Comparison of ENCODE assay signal across 8 mouse cellular contexts in the genomic region with DNA sequence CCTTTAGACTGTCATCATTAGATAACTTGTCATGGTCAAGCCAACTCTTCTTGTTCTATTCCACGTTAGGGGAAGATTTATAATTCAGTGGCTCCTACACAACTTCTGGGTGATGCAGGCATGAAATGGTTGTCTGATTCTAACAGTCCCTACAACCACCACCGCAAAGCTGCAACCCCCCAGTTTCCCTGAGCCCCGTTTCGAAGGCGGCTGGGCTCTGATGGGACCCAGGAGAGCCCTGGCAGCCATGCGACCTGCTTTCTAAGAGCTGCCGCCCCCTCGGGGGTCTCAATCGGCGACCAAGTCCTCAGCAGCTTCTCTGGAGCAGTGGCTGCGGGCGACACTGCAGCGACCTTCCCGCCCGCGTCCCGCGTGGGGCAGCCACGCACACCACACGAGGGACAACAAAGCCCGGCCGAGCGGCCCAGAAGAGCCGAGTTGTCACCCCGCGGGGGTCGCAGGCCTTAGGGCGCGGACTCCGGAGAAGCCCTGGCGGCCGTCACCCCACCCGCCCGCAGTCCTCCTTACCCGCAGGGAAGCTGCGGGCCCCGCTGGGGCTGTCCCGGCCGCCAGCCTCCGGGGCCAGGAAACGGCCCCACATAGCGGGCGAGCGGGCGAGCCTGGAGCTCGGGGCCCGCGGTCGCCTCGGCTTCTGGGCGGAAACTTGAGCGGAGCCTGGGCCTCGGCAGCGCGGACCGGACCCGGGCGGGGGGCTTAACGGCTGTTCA. TPM values are rescaled to one million over a fixed set of nuclear protein-coding genes. Genes with fewer than 3 reads are reported as not detected.
DNase-seq lines count a peak whose midpoint lies in the region; TF ChIP-seq lines count a peak whose summit lies in the region.

No protein-coding gene starts in this region.

- H3K27ac ChIP-seq in heart, adult 2 months, result peak overlapping the region; percentile 99
- peak overlapping the region; percentile 68 for H3K27ac ChIP-seq in CH12.LX (ENCODE audit: insufficient read depth, low read depth)

- H3K4me1 ChIP-seq in heart, adult 2 months (ENCODE audit: control insufficient read depth, insufficient read depth, low read length), result peaks cover 7% of the 10 kb centered on the region
- H3K4me1 ChIP-seq in CH12.LX (ENCODE audit: control insufficient read depth in 1 of 2, insufficient read depth in 2 of 2), result peaks cover 7 to 38% of the 10 kb centered on the region in 2 experiments; a peak in 2 of 4 replicates
- H3K4me1 ChIP-seq in megakaryocyte, embryonic 14.5 days, result peaks cover 23% of the 10 kb centered on the region

- peaks cover 4% of the 10 kb centered on the region for H3K79me2 ChIP-seq in heart, adult 2 months (replicated peaks; ENCODE audit: control insufficient read depth, insufficient read depth, low read length)
- H3K79me2 ChIP-seq in CH12.LX (replicated peaks; ENCODE audit: control insufficient read depth, extremely low read depth, insufficient read depth, poor library complexity, severe bottlenecking), result peaks cover 15% of the 10 kb centered on the region

- peak overlapping the region; percentile 95 for H3K4me2 ChIP-seq in CH12.LX (ENCODE audit: insufficient read depth, low read depth, poor library complexity, severe bottlenecking)

- no peak for TF ChIP-seq EP300 in heart, adult 2 months (IDR thresholded peaks at IDR 0.05; ENCODE audit: insufficient read depth, low read depth, low read length)
- TF ChIP-seq EP300 in CH12.LX (IDR thresholded peaks at IDR 0.05; ENCODE audit: low read length), result no peak

- TF ChIP-seq RAD21 in CH12.LX (IDR thresholded peaks at IDR 0.05; ENCODE audit: low read depth, low read length), result no peak

- WGBS in heart, adult 2 months, result under 1% methylated on average over 59 of the region's 59 CpGs

- peaks cover 13% of the 10 kb centered on the region for H3K36me3 ChIP-seq in heart, adult 2 months (ENCODE audit: control insufficient read depth, insufficient read depth, low read length)
- H3K36me3 ChIP-seq in CH12.LX (replicated peaks in 1 of 2; ENCODE audit: control insufficient read depth in 1 of 2, insufficient read depth in 1 of 2, low read length in 1 of 2), result peaks cover 0 to 8% of the 10 kb centered on the region in 2 experiments
- H3K36me3 ChIP-seq in megakaryocyte, embryonic 14.5 days (replicated peaks; ENCODE audit: low read length), result no peaks in the 10 kb centered on the region

- no peak for DNase-seq in heart, adult 2 months
- no peak for DNase-seq in heart, adult 8-10 months (ENCODE audit: low spot score)
- peak; percentile 40 for DNase-seq in CH12.LX (ENCODE audit: extremely low read depth)
- peak; percentile 40 to 56 for DNase-seq in cerebellum, postnatal 4 days (ENCODE audit: low spot score in 2 of 2)
- peak; percentile 57 for DNase-seq in gastrocnemius, postnatal 10 days
- DNase-seq in layer of hippocampus, postnatal 25 days (ENCODE audit: extremely low spot score in 1 of 2, low spot score in 1 of 2), result peak; percentile 29 to 52
- DNase-seq in right cerebral cortex, postnatal 4 days, result peak; percentile 49

- in situ Hi-C loops in CH12.LX (cut with MboI; ENCODE audit: low pct_ligation_motif_present, low pct_unique_long_range_greater_than_20kb, low sequenced_read_pairs), result no loop called here

- H3K4me3 ChIP-seq in heart, adult 2 months, result peak overlapping the region; percentile 98
- H3K4me3 ChIP-seq in CH12.LX (replicated peaks in 1 of 3; ENCODE audit: low read depth in 2 of 3, low read length in 2 of 3, poor library complexity in 1 of 3), result peak overlapping the region; percentile 49 to 82 (median 72)
- peak overlapping the region; percentile 92 for H3K4me3 ChIP-seq in megakaryocyte, embryonic 14.5 days (replicated peaks)

- peak overlapping the region; percentile 100 for H3K9ac ChIP-seq in heart, adult 2 months (ENCODE audit: low read depth, low read length)
- H3K9ac ChIP-seq in CH12.LX (ENCODE audit: insufficient read depth, low read depth), result peak overlapping the region; percentile 76

- H3K9me3 ChIP-seq in CH12.LX (replicated peaks; ENCODE audit: low read length), result no peaks in the 10 kb centered on the region
- no peaks in the 10 kb centered on the region for H3K9me3 ChIP-seq in megakaryocyte, embryonic 14.5 days

- dilution Hi-C loops in CH12.LX (cut with MboI; ENCODE audit: extremely low pct_ligation_motif_present, extremely low pct_unique_long_range_greater_than_20kb, low sequenced_read_pairs), result no loop called here

- H3K27me3 ChIP-seq in heart, adult 2 months (ENCODE audit: control insufficient read depth, insufficient read depth, low read length), result no peaks in the 10 kb centered on the region
- no peaks in the 10 kb centered on the region for H3K27me3 ChIP-seq in CH12.LX (replicated peaks)
- H3K27me3 ChIP-seq in megakaryocyte, embryonic 14.5 days (replicated peaks), result peaks cover 3% of the 10 kb centered on the region

- TF ChIP-seq POLR2A in heart, adult 2 months (IDR thresholded peaks at IDR 0.05; ENCODE audit: insufficient read depth, low read depth, low read length), result no peak
- no peak for TF ChIP-seq POLR2A in CH12.LX (IDR thresholded peaks at IDR 0.05; ENCODE audit: low read depth, low read length)

- TF ChIP-seq CTCF in heart, adult 2 months (IDR thresholded peaks at IDR 0.05), result peak; percentile 23
- TF ChIP-seq CTCF in CH12.LX (conservative IDR thresholded peaks at IDR 0.05 in 1 of 2, IDR thresholded peaks at IDR 0.05 in 1 of 2; ENCODE audit: low read depth in 2 of 2, low read length in 2 of 2), result no peak

- intact Hi-C loops in heart, adult 2 months (cut with DNase I), result loop anchor here (1.0 to 2.0 kb wide), 4 partner anchors 19 to 84 kb away; no protein-coding TSS in a partner anchor

TF ChIP-seq in CH12.LX, 34 proteins besides CTCF, POLR2A, EP300 and RAD21:
- TF ChIP-seq UBTF (IDR thresholded peaks at IDR 0.05; ENCODE audit: low read depth, low read length), result peak; percentile 100
- TF ChIP-seq ELF1 (IDR thresholded peaks at IDR 0.05; ENCODE audit: low read depth, low read length), result 0 out of 2 replicates have a peak, but pooled peaks have one; percentile 7
- TF ChIP-seq MXI1 (IDR thresholded peaks at IDR 0.05; ENCODE audit: low read depth, low read length), result peak; percentile 33; the same call in 1 of the 2 replicates
- TF ChIP-seq TCF12 (IDR thresholded peaks at IDR 0.05; ENCODE audit: low read depth, low read length), result no peak; the same call in 1 of the 2 replicates
- TF ChIP-seq GABPA (IDR thresholded peaks at IDR 0.05; ENCODE audit: insufficient replicate concordance, low read depth, low read length), result no peak
- TF ChIP-seq MAX (IDR thresholded peaks at IDR 0.05; ENCODE audit: low read length), result no peak
- TF ChIP-seq SIN3A (IDR thresholded peaks at IDR 0.05; ENCODE audit: low read length), result peak; percentile 53; the same call in 1 of the 2 replicates

RNA-seq across cellular contexts. Expression of gene Cep85l, which starts 0.6 kb away (rescaled TPM):
- 10 to 100 TPM; 16.2 to 16.5 TPM for total RNA-seq in heart, adult 2 months (2021)
- 4.3 and 8.3 TPM in 2 replicates for polyA plus RNA-seq in heart, adult 2 months (2012; rRNA removed)
- total RNA-seq in heart, adult 8-10 months (2022), result 10 to 100 TPM; 13.1 to 16.0 (median 14.3) TPM
- total RNA-seq in CH12.LX (2012; rRNA removed), result 4.3 and 5.7 TPM in 2 replicates
- 4.2 and 4.3 TPM in 2 replicates for total RNA-seq in CH12.LX (2014; rRNA removed)
- polyA plus RNA-seq in CH12.LX (2012; ENCODE audit: insufficient read length, low read depth), result 4.4 and 5.0 TPM in 2 replicates
- 10 to 100 TPM; 31.6 to 32.5 TPM for total RNA-seq in gastrocnemius, postnatal 10 days (2021)
- 10 to 100 TPM; 20.6 to 24.8 TPM for total RNA-seq in layer of hippocampus, postnatal 25 days (2021)
- polyA plus RNA-seq in megakaryocyte, embryonic 14.5 days (2012; ENCODE audit: insufficient read depth, low replicate concordance), result 0.15 TPM in 1 of 2 replicates, not detected in the other

RNA-seq across cellular contexts. Expression of gene Pln, which starts 41.7 kb away (rescaled TPM):
- 1,000 to 10,000 TPM; 5,608 to 7,152 TPM for total RNA-seq in heart, adult 2 months (2021)
- polyA plus RNA-seq in heart, adult 2 months (2012; rRNA removed), result 9,883 and 19,352 TPM in 2 replicates
- 1,000 to 10,000 TPM; 7,188 to 8,681 (median 7,674) TPM for total RNA-seq in heart, adult 8-10 months (2022)
- 0.17 TPM in 1 of 2 replicates, not detected in the other for total RNA-seq in CH12.LX (2012; rRNA removed)
- not detected in 2 replicates for total RNA-seq in CH12.LX (2014; rRNA removed)
- polyA plus RNA-seq in CH12.LX (2012; ENCODE audit: insufficient read length, low read depth), result not detected in 2 replicates
- 1 to 10 TPM in 1 of 2 experiments, under 1 TPM in 1; 0.94 to 1.5 TPM for total RNA-seq in gastrocnemius, postnatal 10 days (2021)
- total RNA-seq in layer of hippocampus, postnatal 25 days (2021), result 1 to 10 TPM in 1 of 2 experiments, under 1 TPM in 1; 0.61 to 1.1 TPM
- not detected in 2 replicates for polyA plus RNA-seq in megakaryocyte, embryonic 14.5 days (2012; ENCODE audit: insufficient read depth, low replicate concordance)

Comparison
In these comparisons a context has a peak if more than half of its experiments do, and no peak if none do; other contexts are left out.
1. DNase-seq: peak in CH12.LX (single experiment), cerebellum, postnatal 4 days (2 of 2), gastrocnemius, postnatal 10 days (single experiment), layer of hippocampus, postnatal 25 days (2 of 2) and right cerebral cortex, postnatal 4 days (single experiment); none in heart, adult 2 months (0 of 2) and heart, adult 8-10 months (single experiment).
2. RNA of gene Pln, which starts 41.7 kb away (total RNA-seq): 7,188 to 8,681 TPM in heart, adult 8-10 months and 5,608 to 7,152 TPM in heart, adult 2 months; 0.94 to 1.5 TPM in gastrocnemius, postnatal 10 days, 0.61 to 1.1 TPM in layer of hippocampus, postnatal 25 days and 0.17 TPM in CH12.LX; every median in the first group is over 1,000 times any median in the second.
3. Peak in every context shown above with its lines, with median percentiles within 50 percentile points of each other: H3K4me3 ChIP-seq.